Mouse (Mus musculus) gastrocnemius, adult 8-10 months (tissue): ENCODE data around the gene Plppr1. TPM values are rescaled to one million over a fixed set of nuclear protein-coding genes. Genes with fewer than 3 reads are reported as not detected.
"Not testable (repeated sequence)": the region's sequence is repeated elsewhere in the genome, so short reads cannot be mapped to it uniquely, and the experiment has no call there.

Experiments used
- DNase-seq, 2 experiments: peaks; one replicate each; pipeline ENCODE4 v3.0.0; 2022; ENCODE audit warnings: low spot score in 2 of 2
- total RNA-seq, 4 experiments: library from RNA; stranded (reverse); gene quantifications; 2 replicates each; pipeline ENCODE4 v1.2.4; 2022

Plppr1 gene
- total RNA-seq, 4 experiments from 2014 or later, result not detected

DNA sequence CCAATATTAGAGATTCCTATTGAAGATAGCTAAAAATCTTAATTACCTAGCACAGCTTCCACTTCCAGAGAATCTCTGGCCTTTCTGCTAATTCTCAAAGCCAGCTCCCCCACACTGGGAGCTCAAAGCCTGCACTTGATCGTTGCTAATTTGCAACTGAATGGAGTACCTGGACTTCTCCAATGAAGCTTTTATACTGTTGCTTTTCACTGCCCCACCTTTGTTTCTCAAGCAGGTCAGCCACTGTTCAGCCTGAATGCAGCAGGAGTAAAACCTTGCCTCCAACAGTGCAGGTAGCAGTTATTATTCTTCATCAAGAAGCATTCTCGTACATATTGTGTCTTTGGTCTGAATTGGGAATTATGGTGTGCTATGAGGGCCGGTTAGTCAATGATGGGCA lies 309.0 kb downstream of the Plppr1 start:
- not testable (repeated sequence) for DNase-seq

DNA sequence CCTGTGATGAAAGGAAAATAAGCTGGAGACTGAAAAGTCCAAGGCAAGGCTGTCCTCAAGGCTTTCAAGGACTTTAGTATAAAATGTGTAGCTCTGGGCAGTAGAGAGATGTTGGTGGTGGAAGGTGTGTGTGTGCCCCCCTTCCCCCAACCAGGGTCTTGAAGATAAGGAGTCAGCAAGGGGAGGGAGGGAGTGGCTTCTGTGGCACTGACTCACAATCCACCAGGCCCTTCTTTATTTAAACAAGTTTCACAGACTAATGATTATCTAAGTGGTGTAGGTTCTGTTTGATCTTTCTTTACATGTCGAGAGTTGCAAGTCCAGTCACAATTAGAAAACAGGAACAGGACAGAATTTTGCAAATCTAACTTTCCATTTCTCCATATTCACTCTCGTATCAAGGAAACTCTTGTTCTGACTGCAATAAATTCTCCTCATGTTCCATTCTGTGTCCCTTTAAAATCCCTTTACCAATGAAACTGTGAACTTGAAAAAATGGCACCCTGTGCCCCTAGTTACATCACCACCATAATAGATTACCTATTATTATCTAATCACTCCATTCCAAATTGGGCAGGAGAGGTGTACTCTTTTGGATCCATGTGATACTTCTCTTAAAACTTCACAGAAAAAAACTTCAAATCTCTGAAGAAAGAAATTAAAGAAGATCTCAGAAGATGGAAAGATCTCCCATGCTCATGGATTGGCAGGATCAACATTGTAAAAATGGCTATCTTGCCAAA lies 324.7 kb downstream of the Plppr1 start:
- not testable (repeated sequence) for DNase-seq

DNA sequence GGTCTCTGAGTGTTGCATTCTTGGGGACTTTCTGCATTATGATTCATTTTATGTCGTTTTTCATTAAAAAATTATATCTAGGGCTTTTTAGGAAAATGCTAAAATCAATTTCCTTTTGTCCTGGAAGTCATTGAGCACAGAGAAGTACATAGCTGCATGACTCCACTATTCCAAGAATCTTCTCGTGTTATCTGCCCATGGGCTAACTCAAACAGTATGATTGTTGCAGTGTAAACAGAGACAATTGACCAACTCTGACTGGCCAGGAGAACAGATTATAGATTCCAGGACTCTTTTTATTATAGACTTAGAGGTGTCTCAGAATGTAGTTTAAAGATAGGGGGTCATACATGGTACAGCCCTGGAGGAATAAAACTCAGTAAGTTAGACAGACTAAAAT lies 327.8 kb downstream of the Plppr1 start:
- DNase-seq, result no peak
